Mouse (Mus musculus) macrophage (primary cell): Measurements from ENCODE around the gene Magi2. TPM values are rescaled to one million over a fixed set of nuclear protein-coding genes. Genes with fewer than 3 reads are reported as not detected.

Experiments used
- H3K27ac ChIP-seq: fragments of 350-480 bp; formaldehyde crosslinking; 2 replicates; pipeline ENCODE4 v1.9.0; 2021
- H3K36me3 ChIP-seq: fragments of 350-480 bp; formaldehyde crosslinking; 2 replicates; pipeline ENCODE4 v1.9.0; 2021; ENCODE audit errors: inconsistent target
- H3K4me3 ChIP-seq: fragments of 350-480 bp; formaldehyde crosslinking; 2 replicates; pipeline ENCODE4 v1.9.0; 2021; ENCODE audit errors: inconsistent target
- H3K79me2 ChIP-seq: fragments of 350-480 bp; formaldehyde crosslinking; 2 replicates; pipeline ENCODE4 v1.9.0; 2021; ENCODE audit errors: inconsistent target
- WGBS: methylation state at CpG from one replicate; pipeline ENCODE4 v1.1.7; 2026; ENCODE audit warnings: inconsistent platforms; ENCODE audit not compliant: missing documents; 5-methylcytosine and 5-hydroxymethylcytosine counted together
- polyA plus RNA-seq: library from polyadenylated mRNA; stranded (reverse); fragments of 250-400 nt; gene quantifications from 3 replicates; pipeline ENCODE4 v1.2.4, GENCODE M21; 2018; ENCODE audit warnings: inconsistent platforms

Magi2 gene
- polyA plus RNA-seq, 1 experiment from 2014 or later, result 0.43 TPM

DNA sequence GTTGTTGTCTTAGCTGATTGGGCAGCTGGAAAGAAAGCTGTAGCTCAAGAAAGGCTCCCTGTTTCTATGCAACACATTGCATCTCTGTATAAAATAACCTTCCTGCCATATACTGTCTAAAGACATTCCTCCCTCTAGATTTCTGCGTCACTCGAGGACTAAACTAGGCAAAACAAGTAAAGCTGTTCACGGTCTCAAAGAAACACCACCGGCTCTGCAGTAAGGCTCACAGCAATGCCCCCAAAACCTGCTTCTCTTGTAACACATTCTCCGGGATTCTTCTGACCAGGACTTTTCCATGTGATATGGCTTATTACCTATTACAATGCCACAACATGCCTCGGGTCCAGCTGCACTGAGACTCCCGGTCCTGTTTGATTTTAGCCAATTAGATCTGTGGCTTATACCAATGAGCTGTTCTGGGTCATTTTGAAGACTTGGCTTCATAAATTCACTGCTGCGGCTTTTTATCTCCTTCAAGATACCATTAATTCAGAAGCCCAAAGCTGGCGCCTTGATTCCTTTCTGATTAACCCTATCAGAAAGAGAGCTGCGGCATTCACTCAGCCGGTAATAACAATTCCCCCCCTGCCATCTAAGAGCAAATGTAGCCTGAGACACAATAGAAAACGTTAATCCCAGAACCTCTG lies 520.2 kb downstream of the Magi2 start:
- Histone ChIP-seq H3K4me3 (no peak overlapping the region), H3K36me3 (no peaks in the 10 kb centered on the region), H3K27ac (no peak overlapping the region), H3K79me2 (no peaks in the 10 kb centered on the region)
- WGBS, result 85% methylated on average over 12 of the region's 12 CpGs

DNA sequence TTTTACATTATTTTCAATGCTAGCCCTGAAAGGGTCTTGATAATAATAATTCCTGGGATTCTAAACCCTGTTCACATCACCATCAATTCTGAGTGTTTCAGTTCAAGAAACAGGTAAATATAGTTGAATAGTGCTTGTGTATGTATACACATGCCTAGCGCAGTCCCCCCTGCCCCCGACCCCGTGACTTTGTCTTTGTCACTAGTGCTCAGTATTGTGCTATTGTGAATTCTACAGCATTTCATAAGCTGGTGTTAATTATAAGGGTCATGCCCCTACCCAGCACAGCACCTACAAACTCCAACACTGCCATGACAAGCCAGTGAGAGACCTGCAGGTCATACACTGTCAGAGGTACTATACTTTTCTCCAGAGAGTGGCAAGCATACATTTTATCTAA lies 520.8 kb downstream of the Magi2 start:
- no peak overlapping the region for H3K27ac ChIP-seq
- 90% methylated on average over 3 of the region's 3 CpGs for WGBS
- no peaks in the 10 kb centered on the region for H3K36me3 ChIP-seq
- no peaks in the 10 kb centered on the region for H3K79me2 ChIP-seq
- H3K4me3 ChIP-seq, result no peak overlapping the region

DNA sequence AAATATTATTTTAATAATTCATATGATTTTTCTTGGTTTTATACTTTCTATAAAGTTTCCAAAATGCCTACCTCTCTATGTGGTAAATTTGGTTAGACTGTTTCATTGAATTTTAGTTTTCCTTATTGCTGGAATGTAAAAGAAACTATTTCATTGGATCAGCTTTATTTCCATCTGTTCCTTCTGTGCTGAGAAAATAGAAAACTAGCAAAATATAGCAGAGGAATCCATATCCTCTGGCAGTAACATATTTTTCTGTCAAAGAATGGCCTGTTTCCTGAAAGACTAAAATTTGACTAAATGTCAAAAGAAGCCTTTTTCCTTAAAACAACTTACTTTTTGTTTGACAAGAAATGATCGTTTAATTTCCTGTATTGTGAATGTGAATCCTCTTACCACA lies 552.4 kb downstream of the Magi2 start:
- Histone ChIP-seq H3K79me2 (no peaks in the 10 kb centered on the region), H3K27ac (no peak overlapping the region), H3K4me3 (no peak overlapping the region), H3K36me3 (no peaks in the 10 kb centered on the region)
- 96% methylated on average over 1 of the region's 1 CpGs for WGBS

DNA sequence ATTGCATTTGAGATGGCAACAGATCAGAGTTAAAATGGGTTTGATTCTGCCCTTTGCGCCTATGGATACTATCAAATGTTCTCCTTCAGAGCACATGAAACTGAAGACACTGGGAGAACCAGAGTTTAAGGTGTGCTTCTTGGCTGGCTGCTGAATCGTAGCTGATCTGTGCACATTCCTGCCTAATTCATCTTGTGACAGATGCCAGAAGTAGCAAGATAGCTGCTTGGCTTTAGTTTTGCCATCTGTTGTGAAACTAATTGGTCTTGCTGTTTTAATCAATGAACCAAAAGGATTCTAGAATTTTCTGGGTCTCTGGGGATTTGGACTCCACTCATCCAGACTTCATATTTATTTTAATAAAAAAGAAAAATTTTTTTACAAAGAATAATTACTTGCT lies 553.2 kb downstream of the Magi2 start:
- no peak overlapping the region for H3K27ac ChIP-seq

DNA sequence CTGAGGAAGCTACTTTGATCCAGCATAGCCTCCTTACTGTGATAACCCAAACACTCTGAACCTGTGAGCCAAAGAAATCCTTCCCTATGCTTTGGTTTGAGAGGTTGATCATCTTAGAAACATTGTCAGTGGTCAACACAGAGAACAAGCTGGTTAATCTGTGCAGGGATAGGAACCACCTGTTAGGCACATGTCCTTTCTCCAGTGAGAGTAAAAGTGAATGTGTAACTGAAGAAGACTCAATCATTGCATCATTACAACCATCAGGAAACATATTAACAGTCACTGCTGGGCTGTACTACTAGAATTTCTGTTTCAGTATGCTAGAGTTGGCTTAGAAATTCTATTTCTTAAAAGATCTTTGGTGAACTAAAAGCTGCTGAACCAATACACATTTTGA lies 558.5 kb downstream of the Magi2 start:
- Histone ChIP-seq H3K36me3 (no peaks in the 10 kb centered on the region), H3K27ac (no peak overlapping the region), H3K79me2 (no peaks in the 10 kb centered on the region), H3K4me3 (no peak overlapping the region)

More for the DNA sequence above, 553.2 kb downstream of the Magi2 start:
- no peak overlapping the region for H3K4me3 ChIP-seq
- H3K36me3 ChIP-seq, result no peaks in the 10 kb centered on the region
- 97% methylated on average over 2 of the region's 2 CpGs for WGBS
- H3K79me2 ChIP-seq, result no peaks in the 10 kb centered on the region

DNA sequence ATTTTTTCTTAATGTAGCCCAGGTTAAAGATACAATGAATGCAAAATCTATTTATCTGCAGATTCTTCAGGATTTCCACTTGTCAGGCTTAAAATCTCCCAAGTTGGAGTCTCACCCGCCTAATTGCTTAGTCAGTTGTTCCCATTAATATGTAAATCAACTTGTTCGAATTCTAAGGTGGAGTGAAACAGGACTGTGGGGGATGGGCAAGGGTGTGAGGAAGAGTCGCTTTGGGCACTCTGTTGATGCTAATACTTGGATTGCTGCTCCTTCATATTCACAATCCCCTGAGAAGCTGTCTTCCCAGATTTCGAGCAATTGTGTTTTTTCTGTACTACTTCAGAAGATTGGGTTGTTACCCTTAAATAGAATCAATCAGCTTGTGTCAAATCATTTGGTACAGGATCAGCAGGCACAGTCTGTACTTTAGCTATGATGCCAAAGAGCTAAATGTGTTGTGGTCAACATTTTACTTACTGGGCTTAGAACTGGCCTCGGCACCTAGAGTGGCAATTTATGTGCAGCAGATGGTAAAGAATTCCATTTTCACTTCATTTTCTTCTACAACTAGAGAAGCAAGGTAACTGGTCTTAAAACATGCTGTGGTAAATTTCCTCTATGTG lies 560.8 kb downstream of the Magi2 start:
- no peak overlapping the region for H3K4me3 ChIP-seq
- H3K79me2 ChIP-seq, result no peaks in the 10 kb centered on the region
- WGBS, result 72% methylated on average over 5 of the region's 5 CpGs
- no peaks in the 10 kb centered on the region for H3K36me3 ChIP-seq
- no peak overlapping the region for H3K27ac ChIP-seq

DNA sequence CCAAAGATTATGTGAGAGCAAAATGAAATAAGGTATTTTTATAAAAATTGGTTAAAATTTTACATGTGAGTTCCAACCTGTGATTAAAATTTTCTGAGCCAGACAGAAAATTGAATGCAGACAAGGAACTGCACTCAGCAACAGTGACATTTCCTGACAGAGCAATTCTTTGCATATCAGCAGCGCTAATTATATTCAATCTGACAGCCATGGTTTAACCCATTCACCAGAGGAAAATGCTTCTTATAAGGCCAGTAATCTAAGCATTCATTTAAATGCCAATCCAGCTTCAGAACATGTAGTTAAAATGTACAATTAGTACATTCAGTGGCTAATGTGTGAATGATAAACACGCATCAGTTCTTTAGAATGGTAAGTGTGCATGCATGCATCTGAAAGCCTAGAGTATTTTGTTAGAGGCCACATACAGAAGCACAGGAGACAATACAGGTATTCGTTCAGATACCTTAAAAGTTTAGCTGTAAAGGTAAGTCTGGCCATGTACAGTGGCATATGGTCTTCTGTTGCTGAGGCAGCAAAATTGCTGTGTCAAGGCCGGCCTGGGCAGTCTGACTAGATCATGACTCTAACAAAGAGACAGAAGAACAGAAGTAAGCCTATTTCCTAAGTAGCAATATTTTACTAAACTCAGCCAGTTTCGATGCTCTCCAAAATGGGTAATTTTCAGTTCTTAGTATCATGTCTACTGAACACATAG lies 576.4 kb downstream of the Magi2 start:
- Histone ChIP-seq H3K27ac (no peak overlapping the region), H3K36me3 (no peaks in the 10 kb centered on the region), H3K79me2 (no peaks in the 10 kb centered on the region), H3K4me3 (no peak overlapping the region)
- WGBS, result 96% methylated on average over 5 of the region's 5 CpGs

DNA sequence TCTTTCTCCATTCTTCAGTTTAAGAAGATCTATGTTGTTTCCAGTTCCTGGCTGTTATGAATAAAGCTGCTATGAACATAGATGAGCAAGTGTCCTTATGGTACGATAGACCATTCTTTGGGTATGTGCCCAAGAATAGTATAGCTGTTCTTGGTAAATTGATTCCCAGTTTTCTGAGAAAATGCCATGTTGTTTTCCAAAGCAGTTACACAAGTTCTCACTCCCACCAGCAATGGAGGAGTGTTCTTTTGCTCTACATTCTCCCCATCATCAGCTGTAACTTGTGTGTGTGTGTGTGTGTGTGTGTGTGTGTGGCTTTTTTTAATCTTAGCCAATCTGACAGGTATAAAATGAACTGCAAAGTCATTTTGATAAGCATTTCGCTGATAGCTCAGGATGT lies 595.7 kb downstream of the Magi2 start:
- Histone ChIP-seq H3K27ac (no peak overlapping the region), H3K4me3 (no peak overlapping the region), H3K36me3 (no peaks in the 10 kb centered on the region), H3K79me2 (no peaks in the 10 kb centered on the region)
- 87% methylated on average over 2 of the region's 2 CpGs for WGBS

DNA sequence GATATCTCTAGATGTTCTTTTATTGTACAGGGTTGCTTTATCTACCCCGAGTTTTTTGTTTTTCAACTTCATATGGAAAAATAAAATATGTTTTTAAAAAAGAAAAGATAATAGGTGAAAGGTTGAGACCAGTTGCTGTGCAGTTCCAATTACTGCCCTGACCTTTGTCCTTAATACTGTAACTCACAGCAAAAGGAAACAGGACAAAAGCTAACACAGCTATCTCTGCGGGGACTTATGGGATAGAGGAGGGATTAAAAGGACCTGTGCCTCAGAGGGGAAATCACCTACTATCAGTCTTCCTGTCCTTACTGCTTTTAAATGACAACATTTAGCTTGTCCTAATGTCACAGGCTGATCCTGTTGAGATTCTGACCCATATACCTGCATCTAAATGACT lies 599.1 kb downstream of the Magi2 start:
- Histone ChIP-seq H3K36me3 (no peaks in the 10 kb centered on the region), H3K79me2 (no peaks in the 10 kb centered on the region)
- 74% methylated on average over 2 of the region's 2 CpGs for WGBS

DNA sequence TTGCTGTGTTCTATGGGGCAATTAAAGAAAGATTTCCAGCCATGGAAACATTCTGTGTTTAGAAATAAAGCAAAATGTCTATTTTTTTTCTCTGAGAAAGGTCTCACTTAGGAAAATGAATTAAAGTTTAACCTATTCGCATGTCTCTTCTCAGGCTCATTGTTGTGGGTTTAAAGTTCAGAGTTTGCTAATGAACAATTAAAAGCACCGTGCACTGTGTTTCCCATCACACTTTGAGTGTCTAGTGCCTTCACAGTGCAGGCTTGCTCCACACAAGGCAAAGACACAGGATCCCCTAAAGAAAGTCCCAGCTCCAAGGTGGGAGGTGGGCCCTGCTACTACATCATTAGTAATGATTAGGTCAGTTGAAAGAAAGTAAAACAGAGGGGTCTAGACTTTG lies 602.5 kb downstream of the Magi2 start:
- Histone ChIP-seq H3K36me3 (no peaks in the 10 kb centered on the region), H3K4me3 (no peak overlapping the region)
- WGBS, result 94% methylated on average over 2 of the region's 2 CpGs

More for the DNA sequence above, 599.1 kb downstream of the Magi2 start:
- Histone ChIP-seq H3K4me3 (no peak overlapping the region), H3K27ac (no peak overlapping the region)

DNA sequence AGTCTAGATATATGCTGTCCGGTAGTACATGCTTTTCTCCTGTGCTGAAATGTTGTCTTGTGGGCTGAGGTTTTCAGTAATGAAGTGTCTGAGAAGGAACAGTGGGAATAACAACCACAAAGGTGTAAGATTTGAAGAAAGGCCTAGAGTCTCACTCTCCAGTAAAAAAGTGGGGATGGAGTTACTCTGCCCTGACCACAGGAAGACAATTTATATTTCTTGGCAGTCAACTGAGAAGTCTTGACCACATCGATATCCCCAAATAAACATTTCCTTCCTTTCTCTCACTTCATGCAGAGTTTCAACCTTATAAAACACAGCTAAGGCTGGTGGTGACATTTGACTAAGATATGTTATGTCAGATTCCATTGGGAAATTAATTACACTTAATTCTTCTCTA lies 636.0 kb downstream of the Magi2 start:
- Histone ChIP-seq H3K4me3 (no peak overlapping the region), H3K36me3 (no peaks in the 10 kb centered on the region), H3K79me2 (no peaks in the 10 kb centered on the region), H3K27ac (no peak overlapping the region)
- 18% methylated on average over 2 of the region's 2 CpGs for WGBS

More for the DNA sequence above, 602.5 kb downstream of the Magi2 start:
- Histone ChIP-seq H3K79me2 (no peaks in the 10 kb centered on the region), H3K27ac (no peak overlapping the region)

DNA sequence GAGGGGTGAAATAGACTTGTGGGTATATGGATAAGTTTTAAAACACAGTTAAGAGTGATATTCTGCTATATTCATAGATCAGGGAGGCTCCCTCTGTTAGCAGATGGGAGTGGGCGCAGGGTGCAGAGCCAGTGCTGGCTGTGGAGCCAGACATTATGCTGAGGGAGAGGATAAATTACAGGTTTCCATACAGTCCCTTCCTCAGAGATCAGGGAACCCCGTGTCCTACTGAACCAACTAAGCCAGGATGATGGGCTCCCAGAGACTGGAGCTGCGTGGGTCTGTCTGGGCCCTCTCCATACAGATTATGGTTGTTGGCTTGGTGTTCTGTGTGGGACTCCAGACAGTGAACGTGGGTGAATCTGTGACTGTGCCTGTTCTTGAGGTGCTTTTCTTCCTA lies 643.6 kb downstream of the Magi2 start:
- 91% methylated on average over 4 of the region's 4 CpGs for WGBS
- no peaks in the 10 kb centered on the region for H3K79me2 ChIP-seq
- H3K27ac ChIP-seq, result no peak overlapping the region
- H3K4me3 ChIP-seq, result no peak overlapping the region
- H3K36me3 ChIP-seq, result no peaks in the 10 kb centered on the region

DNA sequence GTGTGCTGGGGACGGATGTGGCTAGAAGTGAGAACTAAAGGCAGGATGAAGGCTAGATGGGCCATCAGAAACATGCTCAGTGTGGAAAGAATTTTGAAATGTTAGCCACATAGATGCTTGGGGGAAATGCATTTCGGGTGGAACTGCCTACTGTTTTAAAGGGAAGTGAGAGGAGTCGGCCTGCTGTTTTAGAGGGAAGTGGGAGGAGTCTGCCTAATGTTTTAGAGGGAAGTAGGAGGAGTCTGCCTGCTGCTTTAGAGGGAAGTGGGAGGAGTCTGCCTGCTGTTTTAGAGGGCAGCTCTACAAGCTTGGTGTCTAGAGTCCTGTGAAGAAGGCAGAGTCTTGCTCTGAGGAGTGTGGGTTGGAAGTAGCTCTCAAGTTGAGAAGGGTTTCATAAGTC lies 664.9 kb downstream of the Magi2 start:
- Histone ChIP-seq H3K27ac (peak overlapping the region; percentile 19; the same call in 1 of the 2 replicates), H3K36me3 (no peaks in the 10 kb centered on the region), H3K79me2 (no peaks in the 10 kb centered on the region), H3K4me3 (no peak overlapping the region)
- WGBS, result 21% methylated on average over 3 of the region's 3 CpGs

DNA sequence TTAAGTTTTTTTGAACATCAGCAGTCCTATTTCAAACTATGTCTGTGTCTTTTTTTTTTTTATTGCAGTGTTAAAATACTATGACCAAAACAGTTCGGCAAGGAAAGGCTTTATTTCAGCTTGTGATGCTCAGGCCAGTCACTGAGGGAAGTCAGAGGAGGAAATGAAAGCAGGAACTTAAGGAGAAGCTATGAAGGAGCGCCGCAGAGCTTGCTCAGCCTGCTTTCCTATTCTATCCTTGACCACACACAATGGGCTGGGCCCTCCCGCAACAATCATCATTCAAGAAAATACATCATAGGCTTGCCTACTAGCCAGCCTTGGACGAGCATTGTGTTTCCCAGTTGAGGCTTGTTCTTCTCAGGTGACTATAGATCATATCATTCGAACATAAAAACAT lies 669.1 kb downstream of the Magi2 start:
- Histone ChIP-seq H3K79me2 (no peaks in the 10 kb centered on the region), H3K36me3 (no peaks in the 10 kb centered on the region), H3K27ac (peak overlapping the region; percentile 77), H3K4me3 (no peak overlapping the region)
- 7% methylated on average over 6 of the region's 6 CpGs for WGBS

DNA sequence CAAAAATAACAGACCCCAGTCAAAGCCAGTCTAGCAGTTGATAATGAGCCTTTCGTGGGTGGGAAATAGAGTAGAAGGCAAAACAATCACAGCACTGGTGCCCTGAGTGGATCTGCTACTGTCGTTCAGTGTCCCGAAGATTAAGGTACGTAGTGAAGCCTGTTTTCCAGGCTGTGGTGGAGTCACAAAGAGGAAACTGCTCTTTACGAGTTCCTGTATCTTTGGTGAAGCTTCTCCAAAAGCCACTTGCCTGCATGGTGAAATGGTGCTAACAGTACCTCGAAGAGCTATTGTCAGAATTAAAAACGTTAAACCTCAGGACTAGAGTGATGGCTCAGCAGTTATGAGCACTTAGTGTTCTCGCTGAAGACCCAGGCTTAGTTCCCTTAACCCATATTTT lies 674.8 kb downstream of the Magi2 start:
- Histone ChIP-seq H3K4me3 (no peak overlapping the region), H3K27ac (no peak overlapping the region), H3K36me3 (no peaks in the 10 kb centered on the region), H3K79me2 (no peaks in the 10 kb centered on the region)
- 54% methylated on average over 8 of the region's 8 CpGs for WGBS
